Mouse (Mus musculus): Measurements from ENCODE around the gene Nqo1. TPM values are rescaled to one million over a fixed set of nuclear protein-coding genes. Genes with fewer than 3 reads are reported as not detected.

The Nqo1 gene
- polyA plus RNA-seq, 1 experiment, result not detected

DNA sequence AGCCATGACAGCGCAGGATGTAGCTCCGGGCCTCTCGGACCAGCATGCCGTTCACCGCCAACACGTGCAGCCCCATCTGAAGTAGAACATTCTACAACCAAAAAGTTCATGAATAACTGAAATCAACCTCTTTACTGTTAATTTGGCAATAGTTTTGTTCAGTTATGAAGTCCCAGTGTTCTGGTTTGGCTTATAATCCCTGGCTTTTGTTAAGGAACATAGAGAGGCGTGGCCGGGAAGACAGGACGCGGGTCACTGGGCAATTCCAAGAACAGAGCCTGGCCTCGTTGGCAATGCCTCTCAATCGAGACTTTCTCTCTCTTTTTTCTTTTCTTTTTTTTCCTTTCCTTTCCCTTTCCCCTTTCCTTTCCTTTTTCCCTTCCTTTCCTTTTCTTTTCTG, 14.0 kb upstream of the Nqo1 start:
- H3K27ac ChIP-seq (ENCODE audit: insufficient read depth, low read depth, low read length), result no peak overlapping the region
- WGBS, result 85% methylated on average over 12 of the region's 12 CpGs
- TF ChIP-seq CTCF (IDR thresholded peaks at IDR 0.05; ENCODE audit: insufficient read depth, low read depth, low read length), result no peak
- no peak for TF ChIP-seq POLR2A (IDR thresholded peaks at IDR 0.05; ENCODE audit: insufficient read depth, low read depth, low read length)

DNA sequence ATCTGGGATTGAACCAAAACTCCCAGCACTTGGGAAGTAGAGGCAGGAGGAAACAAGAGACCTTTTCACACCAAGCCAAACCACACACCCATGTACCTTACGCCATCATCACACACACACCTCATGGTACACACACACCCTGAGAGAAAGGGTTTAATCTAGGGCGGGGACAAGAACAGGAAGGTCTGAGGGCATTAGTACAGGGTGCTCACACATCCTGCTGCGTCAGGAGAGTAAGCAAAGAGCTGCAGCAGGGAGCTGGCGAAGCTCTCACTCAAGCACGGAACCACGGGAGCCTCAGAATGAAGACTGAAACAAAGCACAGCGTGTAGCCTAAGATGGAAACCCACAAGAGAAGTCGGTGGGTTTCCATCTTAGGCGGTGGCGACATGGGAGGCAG, 10.9 kb upstream of the Nqo1 start:
- Histone ChIP-seq H3K4me3 (ENCODE audit: insufficient read depth, low read depth, low read length) (no peak overlapping the region), H3K4me1 (ENCODE audit: control insufficient read depth, insufficient read depth, low read length) (no peaks in the 10 kb centered on the region), H3K27ac (ENCODE audit: insufficient read depth, low read depth, low read length) (no peak overlapping the region)
- WGBS, result 82% methylated on average over 10 of the region's 10 CpGs
- TF ChIP-seq POLR2A (IDR thresholded peaks at IDR 0.05; ENCODE audit: insufficient read depth, low read depth, low read length) (no peak), CTCF (IDR thresholded peaks at IDR 0.05; ENCODE audit: insufficient read depth, low read depth, low read length) (no peak)

More for the DNA sequence above, 14.0 kb upstream of the Nqo1 start:
- Histone ChIP-seq H3K4me3 (ENCODE audit: insufficient read depth, low read depth, low read length) (no peak overlapping the region), H3K4me1 (ENCODE audit: control insufficient read depth, insufficient read depth, low read length) (no peaks in the 10 kb centered on the region; the same call in 1 of the 2 replicates)

DNA sequence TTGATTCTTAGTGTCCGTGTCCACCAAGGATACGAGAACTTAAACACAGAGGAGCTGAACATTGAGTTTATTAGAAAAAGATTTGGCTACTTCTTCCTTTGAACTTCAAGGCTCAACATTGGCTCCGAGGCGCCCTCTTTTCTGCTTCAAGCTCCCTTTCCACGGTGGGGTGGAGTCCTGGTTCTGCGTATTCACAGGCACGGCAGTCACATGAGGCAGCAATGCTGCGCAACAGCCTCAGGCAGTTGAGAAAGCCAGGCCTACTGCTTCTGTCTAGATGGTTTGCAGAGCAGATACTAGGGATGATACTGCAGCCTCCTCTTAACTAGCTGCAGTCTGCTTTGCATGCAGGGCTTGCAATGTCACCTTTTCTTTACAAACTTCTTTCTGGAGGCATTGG, 9.5 kb upstream of the Nqo1 start:
- H3K27ac ChIP-seq (ENCODE audit: insufficient read depth, low read depth, low read length), result no peak overlapping the region
- H3K4me3 ChIP-seq (ENCODE audit: insufficient read depth, low read depth, low read length), result no peak overlapping the region
- no peak for TF ChIP-seq POLR2A (IDR thresholded peaks at IDR 0.05; ENCODE audit: insufficient read depth, low read depth, low read length)
- TF ChIP-seq CTCF (IDR thresholded peaks at IDR 0.05; ENCODE audit: insufficient read depth, low read depth, low read length), result no peak
- no peaks in the 10 kb centered on the region for H3K4me1 ChIP-seq (ENCODE audit: control insufficient read depth, insufficient read depth, low read length)
- WGBS, result 87% methylated on average over 8 of the region's 8 CpGs

DNA sequence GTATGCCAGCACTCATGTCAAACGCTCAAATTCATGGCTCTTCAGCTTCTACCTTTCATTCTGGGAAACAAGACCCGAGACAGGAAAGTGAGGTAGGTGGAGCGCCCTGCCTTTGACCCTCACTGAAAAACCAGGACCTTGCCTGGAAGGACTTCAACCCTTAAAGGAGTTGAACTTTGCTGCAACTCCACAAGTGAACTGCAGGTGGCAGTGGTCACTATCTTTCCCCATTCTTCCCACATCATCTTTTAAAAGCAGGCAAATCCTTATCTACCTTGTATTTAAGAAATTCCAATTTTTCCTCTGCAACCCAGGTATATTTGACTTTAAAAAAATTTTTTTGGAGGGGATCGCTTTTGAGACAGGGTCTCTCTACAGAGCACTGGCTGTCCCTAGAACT, 8.4 kb upstream of the Nqo1 start:
- no peak overlapping the region for H3K4me3 ChIP-seq (ENCODE audit: insufficient read depth, low read depth, low read length)
- no peak overlapping the region for H3K27ac ChIP-seq (ENCODE audit: insufficient read depth, low read depth, low read length)
- TF ChIP-seq POLR2A (IDR thresholded peaks at IDR 0.05; ENCODE audit: insufficient read depth, low read depth, low read length) (no peak), CTCF (IDR thresholded peaks at IDR 0.05; ENCODE audit: insufficient read depth, low read depth, low read length) (peak; percentile 29; the same call in 1 of the 2 replicates)
- no peaks in the 10 kb centered on the region for H3K4me1 ChIP-seq (ENCODE audit: control insufficient read depth, insufficient read depth, low read length)
- WGBS, result 71% methylated on average over 4 of the region's 4 CpGs

DNA sequence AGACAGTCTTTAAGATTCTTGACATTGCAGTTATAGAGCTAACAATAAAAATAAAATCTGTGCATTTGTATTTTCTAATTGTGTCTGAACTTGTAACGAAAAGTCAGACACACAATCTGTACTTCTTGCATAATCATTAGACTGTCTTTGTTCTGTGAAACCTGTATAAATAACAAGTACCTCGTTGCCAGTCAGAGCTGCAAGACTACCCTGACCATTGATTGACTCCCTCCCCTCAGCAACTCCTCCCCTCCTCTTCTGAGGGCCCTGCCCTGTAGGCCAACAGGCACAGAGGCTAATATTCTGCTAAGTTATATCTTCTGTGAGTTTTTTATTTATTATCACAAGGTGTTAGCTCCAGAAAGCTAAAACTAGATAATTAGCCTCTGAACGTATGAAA, 2.9 kb upstream of the Nqo1 start:
- whole genome bisulfite sequencing, result 69% methylated on average over 3 of the region's 3 CpGs
- peaks cover 8% of the 10 kb centered on the region for H3K4me1 ChIP-seq (ENCODE audit: control insufficient read depth, insufficient read depth, low read length)
- no peak overlapping the region for H3K27ac ChIP-seq (ENCODE audit: insufficient read depth, low read depth, low read length)
- TF ChIP-seq POLR2A (IDR thresholded peaks at IDR 0.05; ENCODE audit: insufficient read depth, low read depth, low read length), result no peak
- TF ChIP-seq CTCF (IDR thresholded peaks at IDR 0.05; ENCODE audit: insufficient read depth, low read depth, low read length), result no peak
- H3K4me3 ChIP-seq (ENCODE audit: insufficient read depth, low read depth, low read length), result no peak overlapping the region

DNA sequence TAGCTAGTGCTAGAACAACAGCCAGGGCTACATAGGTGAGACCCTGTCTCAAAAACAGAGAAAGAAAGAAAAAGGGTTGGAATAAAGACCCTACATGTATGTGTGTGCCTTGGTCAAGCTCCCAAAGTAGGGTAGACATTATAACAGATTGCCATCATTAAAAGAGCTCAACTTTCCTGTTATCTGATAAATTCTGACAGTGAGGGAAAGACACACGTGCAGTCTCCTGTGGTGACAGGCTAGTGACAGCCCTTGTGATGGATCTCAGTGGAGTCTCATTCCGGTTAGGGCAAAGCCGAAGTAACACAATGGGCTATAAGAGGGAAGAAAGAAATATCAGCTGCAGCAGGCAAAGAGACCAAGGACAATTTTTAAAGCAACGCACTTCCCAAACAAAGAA, 1.1 kb upstream of the Nqo1 start:
- H3K27ac ChIP-seq (ENCODE audit: insufficient read depth, low read depth, low read length), result no peak overlapping the region
- H3K4me1 ChIP-seq (ENCODE audit: control insufficient read depth, insufficient read depth, low read length), result peaks cover 11% of the 10 kb centered on the region
- 95% methylated on average over 4 of the region's 4 CpGs for WGBS
- no peak overlapping the region for H3K4me3 ChIP-seq (ENCODE audit: insufficient read depth, low read depth, low read length)
- no peak for TF ChIP-seq POLR2A (IDR thresholded peaks at IDR 0.05; ENCODE audit: insufficient read depth, low read depth, low read length)
- TF ChIP-seq CTCF (IDR thresholded peaks at IDR 0.05; ENCODE audit: insufficient read depth, low read depth, low read length), result no peak

DNA sequence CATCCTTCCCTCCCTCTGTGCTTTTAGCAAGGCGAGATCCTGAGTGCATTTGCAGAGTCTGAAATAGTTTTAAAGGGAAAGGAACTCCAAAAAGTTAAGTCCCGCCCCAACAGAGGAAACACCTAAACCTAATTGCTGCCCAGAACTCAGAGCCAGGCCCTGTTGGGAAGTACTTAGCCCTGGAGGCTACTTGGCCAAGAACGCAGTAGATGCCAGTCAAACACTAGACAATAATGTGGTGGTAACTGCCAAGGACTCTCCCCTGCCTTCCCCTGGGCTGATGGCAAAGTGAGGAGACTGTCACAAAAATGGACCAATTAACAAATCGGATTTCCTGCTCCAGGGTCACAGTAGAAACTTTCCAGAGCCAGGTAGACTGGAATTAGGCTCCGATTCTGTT, 1.1 kb downstream of the Nqo1 start:
- H3K4me3 ChIP-seq (ENCODE audit: insufficient read depth, low read depth, low read length), result no peak overlapping the region

DNA sequence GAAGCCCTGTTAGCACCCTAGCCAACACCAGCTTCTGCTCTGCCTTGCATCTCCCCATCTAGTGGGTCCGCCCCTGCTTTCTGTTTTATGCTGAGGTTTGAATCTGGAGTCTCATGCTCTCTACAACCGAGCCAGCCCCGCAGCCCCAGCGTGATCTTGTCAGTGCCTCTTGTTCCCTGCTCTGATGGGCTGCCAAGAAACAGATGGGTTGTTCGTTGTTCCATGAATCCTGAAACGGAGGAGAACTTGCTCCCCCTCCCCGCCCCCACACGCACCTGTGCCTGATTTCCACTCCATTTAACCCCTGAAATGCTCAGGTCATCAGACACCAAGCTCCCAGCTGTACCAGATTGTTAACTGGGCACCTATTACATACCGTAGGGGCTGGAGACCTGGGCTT, 3.5 kb downstream of the Nqo1 start:
- TF ChIP-seq POLR2A (IDR thresholded peaks at IDR 0.05; ENCODE audit: insufficient read depth, low read depth, low read length) (no peak), CTCF (IDR thresholded peaks at IDR 0.05; ENCODE audit: insufficient read depth, low read depth, low read length) (no peak)
- 31% methylated on average over 9 of the region's 9 CpGs for WGBS
- H3K27ac ChIP-seq (ENCODE audit: insufficient read depth, low read depth, low read length), result no peak overlapping the region
- H3K4me3 ChIP-seq (ENCODE audit: insufficient read depth, low read depth, low read length), result no peak overlapping the region
- H3K4me1 ChIP-seq (ENCODE audit: control insufficient read depth, insufficient read depth, low read length), result peaks cover 11% of the 10 kb centered on the region

More for the DNA sequence above, 1.1 kb downstream of the Nqo1 start:
- WGBS, result 64% methylated on average over 5 of the region's 5 CpGs
- Histone ChIP-seq H3K4me1 (ENCODE audit: control insufficient read depth, insufficient read depth, low read length) (peaks cover 11% of the 10 kb centered on the region), H3K27ac (ENCODE audit: insufficient read depth, low read depth, low read length) (no peak overlapping the region)
- TF ChIP-seq POLR2A (IDR thresholded peaks at IDR 0.05; ENCODE audit: insufficient read depth, low read depth, low read length), result no peak
- no peak for TF ChIP-seq CTCF (IDR thresholded peaks at IDR 0.05; ENCODE audit: insufficient read depth, low read depth, low read length)

DNA sequence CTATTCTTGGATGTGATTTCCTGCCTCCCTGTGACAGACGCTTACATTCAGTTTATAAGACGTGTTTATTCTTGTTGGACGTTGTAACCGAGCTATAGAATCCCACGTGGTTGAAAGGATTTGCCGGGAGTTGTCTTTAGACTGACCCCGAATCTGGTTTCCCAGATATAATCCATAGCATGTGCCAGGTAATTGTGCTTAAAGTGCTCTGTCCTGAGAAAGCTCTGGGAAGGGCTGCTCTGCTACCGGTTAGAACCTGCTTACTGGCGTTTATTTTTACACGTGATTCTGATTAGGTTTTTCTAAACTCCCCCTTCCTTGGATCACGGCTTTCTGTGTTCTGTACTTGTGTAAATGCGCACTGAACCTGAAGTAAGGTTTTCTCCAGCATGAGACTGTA, 5.3 kb downstream of the Nqo1 start:
- Histone ChIP-seq H3K27ac (ENCODE audit: insufficient read depth, low read depth, low read length) (no peak overlapping the region), H3K4me3 (ENCODE audit: insufficient read depth, low read depth, low read length) (no peak overlapping the region), H3K4me1 (ENCODE audit: control insufficient read depth, insufficient read depth, low read length) (peaks cover 4% of the 10 kb centered on the region)
- 64% methylated on average over 12 of the region's 12 CpGs for WGBS
- no peak for TF ChIP-seq POLR2A (IDR thresholded peaks at IDR 0.05; ENCODE audit: insufficient read depth, low read depth, low read length)
- no peak for TF ChIP-seq CTCF (IDR thresholded peaks at IDR 0.05; ENCODE audit: insufficient read depth, low read depth, low read length)

DNA sequence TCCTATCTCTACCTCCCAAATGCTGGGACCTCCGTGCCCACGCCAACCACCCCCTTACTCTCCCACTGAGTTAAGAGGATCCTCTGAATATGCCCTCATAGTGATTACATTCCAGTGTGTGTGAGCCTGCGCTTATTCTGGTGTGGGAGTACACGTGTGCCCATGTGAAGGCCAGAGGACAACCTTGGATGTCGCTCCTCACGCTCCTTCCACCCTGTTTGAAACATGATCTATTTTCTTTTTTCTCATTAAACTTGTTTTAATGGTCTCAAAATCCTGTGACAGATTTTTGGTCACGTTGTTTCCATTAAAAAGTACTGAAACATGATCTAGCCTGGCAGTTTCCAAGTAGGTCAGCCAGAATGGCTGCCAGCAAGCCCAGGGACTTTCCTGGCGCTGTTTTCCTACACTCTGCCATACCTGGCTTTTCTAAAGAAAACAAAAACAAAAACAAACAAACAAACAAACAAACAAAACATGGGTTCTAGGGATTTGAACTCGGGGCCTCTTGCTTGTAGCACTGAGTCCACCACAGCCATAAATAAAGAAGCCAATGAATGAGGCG, 6.8 kb downstream of the Nqo1 start:
- Histone ChIP-seq H3K27ac (ENCODE audit: insufficient read depth, low read depth, low read length) (no peak overlapping the region), H3K4me1 (ENCODE audit: control insufficient read depth, insufficient read depth, low read length) (0 out of 2 replicates have a peak, but pooled peaks cover 3% of the 10 kb centered on the region), H3K4me3 (ENCODE audit: insufficient read depth, low read depth, low read length) (no peak overlapping the region)
- WGBS, result 86% methylated on average over 10 of the region's 10 CpGs
- TF ChIP-seq CTCF (IDR thresholded peaks at IDR 0.05; ENCODE audit: insufficient read depth, low read depth, low read length) (no peak), POLR2A (IDR thresholded peaks at IDR 0.05; ENCODE audit: insufficient read depth, low read depth, low read length) (no peak)

All from olfactory bulb, adult 2 months (tissue).